Mouse (Mus musculus) gastrocnemius, adult 18-20 months (tissue): ENCODE results near the gene Nxnl2. TPM values are rescaled to one million over a fixed set of nuclear protein-coding genes. Genes with fewer than 3 reads are reported as not detected.

Experiments
- microRNA-seq: library from miRNA; unstranded; fragments of <30 nt; microRNA quantifications from one replicate; pipeline ENCODE4 v1.2.0, GENCODE M21; 2021
- total RNA-seq, 2 experiments: library from RNA; stranded (reverse); gene quantifications; 2 replicates each; pipeline ENCODE4 v1.2.3; 2021

The Nxnl2 gene
- total RNA-seq, 2 experiments from 2014 or later: not detected

Small RNAs within 50 kb of the gene (microRNA-seq; reads per million reads assigned to microRNA genes)
- not detected for gene Gm44341

Other genes starting within 250 kb of the Nxnl2 start
- gene Spin1, start 70.1 kb upstream of the Nxnl2 start, total RNA-seq: 10 to 100 TPM; 14.6 to 19.2 TPM
- 1 to 10 TPM; 3.0 to 4.2 TPM for gene S1pr3, start 237.6 kb downstream of the Nxnl2 start, total RNA-seq